Comparison of ENCODE assay signal across 8 mouse cellular contexts in genomic region chr6:54680891-54681745, GRCm38 (mm10). TPM values are rescaled to one million over a fixed set of nuclear protein-coding genes. Genes with fewer than 3 reads are reported as not detected.
DNase-seq lines count a peak whose midpoint lies in the region; ATAC-seq and TF ChIP-seq lines count a peak whose summit lies in the region.

Mturn (plus strand) TSS chr6:54681624.

- TF ChIP-seq POLR2A in testis, adult 2 months (IDR thresholded peaks at IDR 0.05; ENCODE audit: control insufficient read depth, low read depth, low read length): no peak

- peaks cover 2% of the 10 kb centered on the region; the same call in 1 of the 2 replicates for H3K27me3 ChIP-seq in forebrain, embryonic 11.5 days (ENCODE audit: control insufficient read depth, insufficient read depth, low read length)
- peaks cover 7% of the 10 kb centered on the region for H3K27me3 ChIP-seq in heart, embryonic 16.5 days (ENCODE audit: control insufficient read depth, insufficient read depth, low read length)
- peaks cover 21% of the 10 kb centered on the region for H3K27me3 ChIP-seq in liver, embryonic 16.5 days (ENCODE audit: control insufficient read depth, insufficient read depth, low read depth, low read length)
- peaks cover 20% of the 10 kb centered on the region; the same call in 1 of the 2 replicates for H3K27me3 ChIP-seq in neural tube, embryonic 13.5 days
- H3K27me3 ChIP-seq in testis, adult 2 months (ENCODE audit: control insufficient read depth, insufficient read depth, low read length): no peaks in the 10 kb centered on the region

- ATAC-seq in forebrain, embryonic 11.5 days (replicated peaks; ENCODE audit: low FRiP score): peak; percentile 98
- peak; percentile 98 for ATAC-seq in heart, embryonic 16.5 days (replicated peaks; ENCODE audit: extremely low read depth, insufficient read depth, low FRiP score)
- ATAC-seq in liver, embryonic 16.5 days (ENCODE audit: low read depth): peak; percentile 98
- peak; percentile 98 for ATAC-seq in neural tube, embryonic 13.5 days (ENCODE audit: low read depth)

- 6% methylated on average over 40 of the region's 48 CpGs for WGBS in forebrain, embryonic 11.5 days
- whole genome bisulfite sequencing in heart, embryonic 16.5 days: 3% methylated on average over 48 of the region's 48 CpGs
- WGBS in liver, embryonic 16.5 days (ENCODE audit: insufficient replicate concordance): 4% methylated on average over 48 of the region's 48 CpGs
- 4% methylated on average over 48 of the region's 48 CpGs for WGBS in neural tube, embryonic 13.5 days

- no peak within 1 kb of the TSS for H3K27ac ChIP-seq in forebrain, embryonic 11.5 days (ENCODE audit: low read depth, low read length)
- peak within 1 kb of the TSS; percentile 74 for H3K27ac ChIP-seq in heart, embryonic 16.5 days (ENCODE audit: low read length)
- H3K27ac ChIP-seq in liver, embryonic 16.5 days (ENCODE audit: low read length): peak within 1 kb of the TSS; percentile 70
- peak within 1 kb of the TSS; percentile 86 for H3K27ac ChIP-seq in neural tube, embryonic 13.5 days (replicated peaks)
- H3K27ac ChIP-seq in testis, adult 2 months (ENCODE audit: control insufficient read depth, insufficient read depth, low read depth, low read length): peak within 1 kb of the TSS; percentile 60; the same call in 1 of the 2 replicates

- no peak for TF ChIP-seq CTCF in testis, adult 2 months (IDR thresholded peaks at IDR 0.05; ENCODE audit: control insufficient read depth, insufficient read depth, insufficient replicate concordance, low read depth, low read length)

- DNase-seq in CD8-positive naive resting alpha-beta T cell, adult 2 months (ENCODE audit: low read depth in 2 of 2, low spot score in 2 of 2): peak; percentile 96 to 97
- DNase-seq in c-Kit-positive CD71-negative TER-119-negative erythroid progenitor cells, embryonic 14.5 days (ENCODE audit: low read depth): peak; percentile 89
- DNase-seq in forebrain, embryonic 11.5 days (ENCODE audit: low spot score): peak; percentile 99
- peak; percentile 99 for DNase-seq in kidney, postnatal 4 days

- H3K4me2 ChIP-seq in forebrain, embryonic 11.5 days (ENCODE audit: low read depth, low read length, severe bottlenecking): peak within 1 kb of the TSS; percentile 98
- peak within 1 kb of the TSS; percentile 98 for H3K4me2 ChIP-seq in heart, embryonic 16.5 days (ENCODE audit: low read depth, low read length)
- peak within 1 kb of the TSS; percentile 98 for H3K4me2 ChIP-seq in liver, embryonic 16.5 days (ENCODE audit: low read depth, low read length)
- peak within 1 kb of the TSS; percentile 87 for H3K4me2 ChIP-seq in neural tube, embryonic 13.5 days

- H3K4me1 ChIP-seq in forebrain, embryonic 11.5 days (replicated peaks; ENCODE audit: control insufficient read depth, insufficient read depth, low read length): peaks cover 3% of the 10 kb centered on the region; the same call in 1 of the 2 replicates
- H3K4me1 ChIP-seq in heart, embryonic 16.5 days (ENCODE audit: control insufficient read depth, insufficient read depth, low read length): peaks cover 18% of the 10 kb centered on the region
- H3K4me1 ChIP-seq in liver, embryonic 16.5 days (ENCODE audit: control insufficient read depth, low read depth, low read length): peaks cover 18% of the 10 kb centered on the region
- H3K4me1 ChIP-seq in neural tube, embryonic 13.5 days (replicated peaks): peaks cover 35% of the 10 kb centered on the region
- peaks cover 18% of the 10 kb centered on the region for H3K4me1 ChIP-seq in testis, adult 2 months (ENCODE audit: control insufficient read depth, insufficient read depth, low read length)

- H3K4me3 ChIP-seq in forebrain, embryonic 11.5 days (ENCODE audit: low read depth, low read length): peak within 1 kb of the TSS; percentile 63
- H3K4me3 ChIP-seq in heart, embryonic 16.5 days (ENCODE audit: low read length): peak within 1 kb of the TSS; percentile 88
- peak within 1 kb of the TSS; percentile 83 for H3K4me3 ChIP-seq in liver, embryonic 16.5 days (ENCODE audit: low read depth, low read length)
- peak within 1 kb of the TSS; percentile 94 for H3K4me3 ChIP-seq in neural tube, embryonic 13.5 days
- H3K4me3 ChIP-seq in testis, adult 2 months (ENCODE audit: control insufficient read depth, low read depth, low read length): peak within 1 kb of the TSS; percentile 98

- no peaks in the 10 kb centered on the region for H3K9me3 ChIP-seq in forebrain, embryonic 11.5 days (ENCODE audit: control insufficient read depth, low read length)
- no peaks in the 10 kb centered on the region for H3K9me3 ChIP-seq in heart, embryonic 16.5 days (replicated peaks; ENCODE audit: control insufficient read depth, low read length)
- H3K9me3 ChIP-seq in liver, embryonic 16.5 days (replicated peaks; ENCODE audit: control insufficient read depth, low read length): no peaks in the 10 kb centered on the region
- no peaks in the 10 kb centered on the region for H3K9me3 ChIP-seq in neural tube, embryonic 13.5 days

- H3K36me3 ChIP-seq in forebrain, embryonic 11.5 days (ENCODE audit: control insufficient read depth, insufficient read depth, low read length): no peaks in the 10 kb centered on the region
- no peaks in the 10 kb centered on the region for H3K36me3 ChIP-seq in heart, embryonic 16.5 days (ENCODE audit: control insufficient read depth, insufficient read depth)
- no peaks in the 10 kb centered on the region for H3K36me3 ChIP-seq in liver, embryonic 16.5 days (ENCODE audit: control insufficient read depth, insufficient read depth)
- H3K36me3 ChIP-seq in neural tube, embryonic 13.5 days: no peaks in the 10 kb centered on the region
- H3K36me3 ChIP-seq in testis, adult 2 months (ENCODE audit: control insufficient read depth, insufficient read depth, low read length): no peaks in the 10 kb centered on the region

- peak within 1 kb of the TSS; percentile 53 for H3K9ac ChIP-seq in forebrain, embryonic 11.5 days (ENCODE audit: low read length)
- H3K9ac ChIP-seq in heart, embryonic 16.5 days (ENCODE audit: low read length): peak within 1 kb of the TSS; percentile 81
- peak within 1 kb of the TSS; percentile 73 for H3K9ac ChIP-seq in liver, embryonic 16.5 days (ENCODE audit: low read depth, low read length)
- H3K9ac ChIP-seq in neural tube, embryonic 13.5 days: peak within 1 kb of the TSS; percentile 89

RNA-seq across cellular contexts. Expression of gene Mturn, which starts in this region (rescaled TPM):
- polyA plus RNA-seq in forebrain, embryonic 11.5 days (2014; fragmentation: Nextera tagmentation; extraction: Ambion mirVana): 18.5 and 20.0 TPM in 2 replicates
- polyA plus RNA-seq in heart, embryonic 16.5 days (2015; fragmentation: Nextera tagmentation; extraction: Ambion mirVana): 6.3 and 6.8 TPM in 2 replicates
- polyA plus RNA-seq in liver, embryonic 16.5 days (2015; fragmentation: Nextera tagmentation; extraction: Ambion mirVana): 2.5 and 2.6 TPM in 2 replicates
- 60.5 and 63.4 TPM in 2 replicates for polyA plus RNA-seq in neural tube, embryonic 13.5 days (2015; fragmentation: Nextera tagmentation; extraction: Ambion mirVana)
- 5.6 and 7.2 TPM in 2 replicates for polyA plus RNA-seq in testis, adult 2 months (2012; rRNA removed)
